Mouse (Mus musculus): ENCODE data around the gene Myof.

Gene Myof

DNA sequence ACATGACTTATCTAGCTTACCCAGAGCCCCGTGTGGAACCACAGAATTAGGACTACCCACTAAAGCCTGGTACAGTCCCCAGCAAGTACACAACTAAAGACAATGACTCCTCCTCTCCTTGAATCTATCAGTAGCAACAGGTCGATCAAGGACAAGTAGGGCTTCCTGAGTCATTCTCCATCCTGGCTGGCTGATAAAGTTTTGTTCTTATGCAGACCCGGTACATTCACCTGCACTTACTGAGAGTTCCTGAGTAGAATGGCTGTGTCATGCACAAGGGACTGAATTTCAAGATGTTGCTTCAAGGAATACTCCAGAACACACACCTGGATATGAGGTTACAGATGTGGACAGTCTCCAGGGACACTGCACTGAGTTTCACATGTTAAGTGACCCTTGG lies 1.8 kb upstream of the Myof start:
- in situ Hi-C loops (cut with MboI, MseI), result loop anchor here in 1 of 2 experiments (10.0 kb wide), 1 partner anchor 340 kb away; no protein-coding TSS in a partner anchor

DNA sequence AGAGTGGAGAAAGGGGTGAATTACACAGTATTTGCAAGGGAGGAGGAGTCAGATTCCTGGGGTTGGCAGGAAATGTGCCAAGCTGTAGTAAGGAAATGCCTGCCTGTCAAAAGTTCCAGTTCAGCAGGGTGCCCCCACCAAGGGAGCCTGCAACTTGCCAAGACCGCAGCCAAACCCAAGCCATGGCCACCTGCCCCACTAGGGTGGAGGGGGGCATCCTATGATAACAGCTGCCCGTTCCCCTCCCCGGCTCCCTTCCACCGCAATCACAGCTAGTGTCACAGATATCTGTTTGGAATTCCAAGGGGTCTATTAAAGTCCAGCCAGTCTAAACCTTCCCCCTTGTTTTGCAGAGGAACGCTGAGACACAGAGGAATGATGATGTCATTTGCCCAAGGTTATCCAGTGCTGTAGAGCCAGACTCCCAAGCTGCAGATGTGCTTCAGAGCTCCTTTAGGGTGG lies 1.1 kb downstream of the Myof start:
- in situ Hi-C loops (cut with MboI, MseI), result loop anchor here in 1 of 2 experiments (10.0 kb wide), 1 partner anchor 337 kb away; no protein-coding TSS in a partner anchor

DNA sequence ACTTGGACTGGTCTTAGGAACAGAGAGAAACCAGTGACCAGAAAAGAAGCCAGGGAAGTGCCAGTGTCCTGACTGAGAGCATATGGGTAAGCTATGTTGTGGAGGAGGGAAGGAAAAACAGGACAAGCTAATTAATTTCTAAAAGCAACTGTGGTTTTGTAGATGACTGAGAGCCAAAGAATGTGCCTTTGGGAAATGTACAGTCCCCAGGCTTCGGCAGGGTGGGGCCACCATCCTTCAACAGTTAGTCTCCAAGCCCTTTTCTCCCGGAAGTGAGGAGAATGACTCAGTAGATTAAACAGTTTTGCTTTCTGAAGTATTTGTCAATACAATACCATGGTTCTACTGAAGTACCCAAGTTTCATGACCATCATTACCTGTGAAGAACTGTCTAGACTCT lies 5.1 kb downstream of the Myof start:
- in situ Hi-C loops (cut with MboI, MseI), result no loop called here

DNA sequence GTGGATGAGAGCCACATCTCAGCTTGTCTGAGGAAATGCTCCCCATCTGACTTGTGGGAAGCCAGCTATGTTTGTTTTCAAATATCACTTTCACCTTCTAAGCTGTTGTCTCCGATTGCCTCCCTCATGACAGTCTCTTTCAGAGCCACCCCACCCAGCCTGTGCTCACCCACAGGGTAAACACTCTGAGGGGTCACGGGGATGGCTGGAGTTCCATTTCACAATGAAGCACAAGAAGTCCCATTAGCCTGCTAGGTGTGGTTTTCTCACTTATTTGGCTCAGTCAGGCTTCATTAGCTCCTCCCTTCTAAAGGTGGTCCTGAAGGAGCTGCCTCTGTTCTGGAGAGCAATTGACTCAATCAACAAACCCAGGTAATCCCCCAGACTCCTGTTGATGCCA lies 7.6 kb downstream of the Myof start:
- in situ Hi-C loops (cut with MboI, MseI), result no loop called here

DNA sequence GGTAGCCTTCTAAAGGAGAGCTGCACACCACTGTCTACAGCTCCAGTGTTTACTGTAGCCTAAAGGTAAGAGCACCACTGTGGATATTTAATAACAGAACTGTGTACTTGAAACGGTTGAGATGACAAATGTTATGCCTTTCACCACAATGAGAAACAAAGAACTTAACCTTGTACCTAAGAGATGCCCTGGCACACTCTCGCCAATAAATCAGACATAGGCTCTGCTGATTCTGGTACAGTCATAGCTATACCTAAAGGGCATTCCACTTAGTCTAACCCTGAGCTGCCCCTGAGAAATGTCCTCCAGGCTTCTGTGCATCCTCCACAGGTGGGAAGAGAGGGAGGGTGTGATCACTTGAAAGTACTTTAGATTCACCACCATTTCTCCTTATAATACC lies 8.7 kb downstream of the Myof start:
- in situ Hi-C loops (cut with MboI, MseI), result no loop called here

DNA sequence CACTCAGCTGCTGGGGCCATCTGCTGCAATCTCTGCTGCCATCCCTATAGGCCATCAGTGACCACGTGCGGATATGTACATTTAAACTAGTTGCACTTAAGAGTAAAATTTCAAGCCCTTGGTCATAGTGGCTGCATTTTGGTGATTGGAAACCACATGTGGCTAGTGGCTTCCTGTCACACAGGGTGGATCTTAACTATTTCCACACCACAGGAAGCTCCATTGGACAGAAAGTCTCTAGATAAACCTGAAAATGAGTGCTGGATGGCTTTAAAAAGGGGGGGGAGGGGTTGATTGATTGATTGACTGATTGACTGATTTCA lies 9.7 kb downstream of the Myof start:
- in situ Hi-C loops (cut with MboI, MseI), result no loop called here

DNA sequence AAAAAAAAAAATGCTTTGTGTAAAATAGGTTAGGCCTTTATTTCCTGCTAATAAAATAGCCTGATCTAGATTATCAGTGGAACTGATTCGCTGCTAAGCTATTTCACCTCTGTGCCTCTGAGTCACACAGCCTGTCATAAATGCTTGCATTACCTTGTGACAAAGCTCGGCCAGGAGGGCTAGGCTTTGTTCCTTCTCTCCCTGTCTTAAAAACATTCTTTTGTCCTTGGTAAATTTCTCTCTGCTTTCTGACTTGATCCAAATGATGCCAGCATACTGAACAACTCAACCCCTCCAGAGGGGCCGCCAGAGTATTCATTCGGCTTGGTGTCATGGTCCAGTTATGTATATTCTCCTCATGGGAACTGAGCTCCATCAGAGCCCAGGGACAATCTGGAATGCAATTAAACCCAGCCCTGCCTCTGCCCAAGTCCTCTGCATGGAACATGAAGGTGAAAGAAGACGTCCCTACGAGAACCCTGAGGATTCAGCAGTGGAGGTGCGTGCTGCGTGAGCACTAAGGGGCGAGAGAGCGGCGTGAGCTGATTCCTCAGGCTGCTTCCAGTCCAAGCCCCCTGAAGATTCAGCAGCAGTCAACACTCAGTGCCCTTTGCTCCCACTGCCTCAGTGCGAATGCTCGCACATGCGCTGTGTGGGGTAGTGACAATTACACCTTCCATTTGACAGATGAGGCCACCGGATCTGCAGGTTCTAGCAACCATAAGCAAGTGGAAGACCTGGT lies 10.2 kb downstream of the Myof start:
- in situ Hi-C loops (cut with MboI, MseI), result no loop called here

DNA sequence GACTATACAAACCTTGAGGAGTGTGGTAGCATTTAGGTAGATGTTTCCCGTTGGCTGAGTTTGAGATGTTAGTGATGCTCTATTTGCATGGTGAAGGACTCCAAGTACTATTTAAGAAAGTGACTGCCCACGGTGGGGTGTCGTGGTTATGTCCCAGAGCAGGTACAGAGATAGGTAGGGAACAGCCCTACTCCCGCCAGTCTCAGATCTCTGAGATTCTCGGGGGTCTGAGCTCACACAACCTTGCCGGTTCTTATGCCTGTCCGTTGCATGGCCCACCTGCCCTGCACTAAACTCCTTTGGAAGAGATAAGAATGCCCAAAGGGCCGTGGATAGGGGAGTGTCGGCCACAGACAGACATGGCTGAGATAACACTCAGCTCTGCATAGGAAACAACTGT lies 12.2 kb downstream of the Myof start:
- in situ Hi-C loops (cut with MboI, MseI), result no loop called here

DNA sequence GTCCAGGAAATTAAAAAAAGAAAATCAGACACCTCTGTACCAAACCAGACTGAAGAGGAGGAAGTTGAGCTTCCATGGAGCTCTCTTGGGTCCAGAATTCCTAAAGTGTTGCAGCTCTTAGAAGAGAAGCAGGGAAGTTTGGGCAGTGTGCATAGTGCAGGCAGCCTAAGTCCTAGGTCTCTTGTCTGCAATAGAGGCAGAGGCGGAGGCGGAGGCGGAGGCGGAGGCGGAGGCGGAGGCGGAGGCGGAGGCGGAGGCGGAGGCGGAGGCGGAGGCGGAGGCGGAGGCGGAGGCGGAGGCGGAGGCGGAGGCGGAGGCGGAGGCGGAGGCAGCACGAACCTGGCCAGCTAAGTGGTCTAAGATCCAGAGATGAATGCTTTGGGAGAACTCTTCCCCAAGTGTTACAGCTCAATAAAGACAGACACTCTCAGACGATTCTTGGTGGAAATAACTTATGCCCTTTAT lies 12.7 kb downstream of the Myof start:
- in situ Hi-C loops (cut with MboI, MseI), result no loop called here

DNA sequence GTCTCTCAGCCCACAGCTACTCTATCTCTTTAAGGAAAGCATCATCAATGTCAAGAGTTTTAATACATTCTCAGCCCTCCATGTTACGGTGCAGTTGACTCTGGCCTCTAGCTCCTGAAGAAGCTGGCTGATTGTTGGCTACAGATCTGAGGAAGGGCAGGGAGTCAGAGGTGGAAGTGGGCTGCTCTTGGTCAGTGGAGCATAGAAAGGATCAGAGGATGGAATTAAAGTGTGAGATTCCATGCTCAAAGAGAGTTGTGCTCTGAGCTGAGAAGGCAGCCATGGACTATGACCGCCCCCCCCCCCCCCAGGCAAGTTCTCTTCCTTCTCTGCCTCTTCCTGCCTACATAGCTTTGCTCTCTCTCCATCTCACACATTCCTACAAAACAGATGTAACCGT lies 13.5 kb downstream of the Myof start:
- in situ Hi-C loops (cut with MboI, MseI), result no loop called here

DNA sequence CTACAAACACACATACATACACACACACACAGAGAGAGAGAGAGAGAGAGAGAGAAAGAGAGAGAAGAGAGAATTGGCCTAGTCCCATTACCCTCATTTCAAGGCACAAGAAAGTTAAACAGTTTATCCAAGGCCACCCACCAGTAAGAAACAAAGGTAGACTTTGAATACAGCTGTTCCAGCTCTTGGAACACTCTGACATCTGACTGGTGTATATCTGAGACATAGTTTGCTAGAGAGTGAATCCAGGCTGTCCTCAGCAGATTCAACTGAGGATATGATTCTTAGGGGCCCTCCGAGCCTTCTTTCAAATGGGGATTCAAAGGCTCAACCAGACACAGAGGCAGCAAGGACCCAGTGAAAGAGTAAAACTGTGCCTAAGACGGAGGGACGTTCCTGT lies 14.1 kb downstream of the Myof start:
- in situ Hi-C loops (cut with MboI, MseI), result no loop called here

DNA sequence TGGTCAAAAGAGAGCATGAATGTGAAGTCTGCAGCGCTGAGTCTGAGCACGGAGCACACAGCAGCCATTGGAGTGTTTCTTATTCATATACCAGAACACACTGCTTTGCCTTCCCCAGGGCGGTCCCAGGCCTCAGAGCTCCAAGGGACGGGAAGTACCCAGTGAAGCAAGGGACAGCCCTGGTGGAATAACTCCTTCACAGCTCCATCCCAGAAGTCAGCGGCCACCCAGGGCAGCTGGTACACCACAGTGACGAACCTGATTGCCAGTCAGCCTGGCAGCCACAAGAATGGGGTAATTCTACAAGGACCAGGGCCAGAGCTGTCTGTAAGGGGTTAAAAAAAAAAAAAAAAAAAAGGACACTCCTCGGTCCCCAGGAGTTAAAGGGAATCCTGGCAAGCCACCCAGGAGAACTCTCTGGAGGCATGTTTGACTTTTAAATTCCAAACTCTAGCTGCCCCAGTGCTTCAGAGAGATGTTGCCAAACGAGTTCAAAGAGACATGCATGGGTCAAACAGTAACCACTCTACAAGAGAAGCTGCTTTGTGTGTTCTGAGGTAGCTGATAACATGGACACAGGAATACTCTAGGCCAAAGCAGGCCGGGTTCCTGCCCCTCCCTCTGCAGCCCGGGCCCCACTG lies 15.4 kb downstream of the Myof start:
- in situ Hi-C loops (cut with MboI, MseI), result no loop called here

DNA sequence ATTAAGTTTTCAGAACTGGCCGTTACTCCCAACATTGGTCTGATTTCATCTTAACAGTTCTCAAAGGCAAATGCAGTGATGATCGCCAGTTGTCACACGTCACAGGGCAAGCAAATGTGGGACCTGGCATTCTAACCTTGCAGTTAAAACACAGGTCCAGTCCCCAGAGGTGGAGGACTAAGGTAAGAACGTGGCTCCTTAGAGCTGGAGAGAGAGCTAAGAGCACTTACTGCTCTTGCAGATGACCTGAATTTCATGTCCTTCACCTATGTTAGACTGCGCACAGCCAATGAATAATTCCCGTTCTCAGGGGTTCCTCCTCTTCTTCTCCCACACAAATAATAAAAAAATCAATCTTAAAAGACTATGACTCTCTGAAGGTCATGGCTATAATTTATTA lies 16.0 kb downstream of the Myof start:
- in situ Hi-C loops (cut with MboI, MseI), result no loop called here

DNA sequence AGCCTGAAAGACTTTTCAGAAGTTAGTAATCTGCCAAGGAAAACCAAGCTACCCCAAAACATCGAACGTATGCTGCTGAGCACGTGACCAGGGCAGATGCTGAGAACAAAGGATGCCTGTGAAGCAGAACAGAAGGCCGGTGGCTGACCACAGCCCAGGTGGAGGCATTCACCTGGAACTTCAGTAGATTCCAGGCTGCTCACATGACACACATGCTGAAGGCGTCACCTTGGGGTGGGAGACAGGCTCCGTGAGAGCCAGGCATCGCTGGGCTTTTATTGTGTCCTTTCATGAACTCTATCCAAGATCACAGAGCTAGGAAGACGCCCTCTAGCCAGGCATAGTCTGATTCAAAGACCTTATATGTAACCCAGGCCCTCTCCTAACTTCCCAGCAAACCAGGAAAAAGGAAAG lies 17.2 kb downstream of the Myof start:
- in situ Hi-C loops (cut with MboI, MseI), result no loop called here

DNA sequence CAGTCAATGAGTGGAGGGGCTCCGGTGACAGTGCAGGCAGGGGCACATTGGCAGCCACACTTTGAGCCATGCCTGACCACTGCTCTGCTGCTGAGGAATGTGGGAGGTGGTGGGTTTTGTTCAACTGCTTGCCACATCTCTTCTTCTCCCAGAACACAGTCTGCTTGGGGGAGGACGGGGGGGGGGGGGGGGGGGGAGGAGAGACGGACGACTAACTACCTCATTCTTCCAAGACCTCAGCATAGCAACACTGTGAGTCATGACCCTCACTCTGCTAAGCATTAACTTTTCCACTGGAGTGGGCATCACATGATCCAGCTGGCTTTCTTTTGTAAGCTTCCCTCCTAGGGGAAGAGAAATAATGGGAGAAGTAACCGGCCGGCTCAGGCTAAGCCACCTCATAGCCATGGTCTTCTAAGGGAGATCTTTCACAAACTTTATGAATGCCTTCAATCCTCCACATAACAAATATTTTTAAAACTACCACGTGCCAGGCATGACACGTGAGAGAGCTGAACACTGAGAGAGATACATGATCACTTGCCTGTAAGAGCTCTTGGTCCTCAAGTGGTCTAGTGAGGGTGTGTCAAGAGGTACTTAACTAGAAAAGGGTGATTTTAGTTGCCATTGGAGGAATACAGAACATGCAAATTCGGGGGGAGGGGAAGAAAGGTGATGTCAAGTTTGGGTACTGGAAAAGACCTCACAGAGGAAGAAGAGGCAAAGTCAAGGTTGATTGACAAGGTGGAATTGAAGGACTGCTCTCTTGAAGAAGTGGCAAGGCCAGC lies 17.9 kb downstream of the Myof start:
- in situ Hi-C loops (cut with MboI, MseI), result no loop called here

DNA sequence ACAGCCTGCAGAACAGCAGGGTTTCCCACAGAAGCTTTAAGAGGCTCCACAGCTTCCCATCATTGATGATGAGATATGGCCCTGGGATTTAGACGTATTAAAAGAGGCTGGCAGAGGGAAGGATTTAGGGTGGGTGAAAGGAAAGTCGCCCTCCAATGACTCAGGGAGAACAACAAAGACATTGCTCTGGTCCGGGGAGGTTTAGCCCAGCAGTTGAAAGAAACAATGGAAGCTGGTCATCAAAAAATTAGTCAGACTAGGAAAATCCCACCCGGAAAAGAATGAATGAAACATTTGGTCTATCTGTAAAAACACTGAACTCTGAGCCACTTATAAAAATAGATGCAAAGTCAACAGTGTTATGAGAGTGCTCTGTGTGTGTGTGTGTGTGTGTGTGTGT lies 19.8 kb downstream of the Myof start:
- in situ Hi-C loops (cut with MboI, MseI), result no loop called here

DNA sequence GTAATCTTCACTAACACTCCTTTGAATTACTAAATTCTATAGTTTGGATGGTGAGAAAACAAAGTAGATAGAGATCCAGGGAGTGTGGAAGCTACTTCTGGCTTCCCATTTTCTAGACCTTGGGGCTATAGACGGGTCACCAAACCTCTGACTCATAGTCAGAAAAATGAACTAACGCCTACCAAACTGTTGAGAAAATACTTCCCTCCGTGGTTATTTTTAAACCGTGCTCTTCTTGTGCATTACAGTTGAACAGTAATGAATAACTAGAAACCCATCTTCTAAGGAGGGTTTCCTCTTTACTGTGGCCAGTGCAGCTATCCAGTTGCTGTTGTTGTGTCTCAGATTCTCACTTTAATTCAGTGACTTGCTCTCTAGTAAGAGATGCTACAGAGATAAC lies 20.7 kb downstream of the Myof start:
- in situ Hi-C loops (cut with MboI, MseI), result no loop called here

DNA sequence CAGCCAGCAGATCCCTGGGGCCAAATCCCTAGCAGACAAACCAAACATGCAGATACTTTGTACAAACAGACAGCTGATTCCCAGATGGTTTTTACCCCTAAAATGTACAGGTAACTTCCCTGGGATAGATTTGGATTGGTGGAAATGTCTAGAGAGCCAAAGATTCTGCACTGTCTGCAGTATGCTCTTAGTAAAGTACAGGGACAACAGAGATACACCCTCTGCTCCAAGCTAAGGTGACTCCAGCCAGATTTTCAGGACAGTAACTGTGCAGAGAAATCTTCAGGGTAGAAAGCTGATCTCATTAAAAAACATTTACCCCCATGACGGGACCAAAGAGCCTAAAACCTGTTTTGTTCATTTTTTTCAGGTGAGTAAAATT lies 27.5 kb downstream of the Myof start:
- in situ Hi-C loops (cut with MboI, MseI), result no loop called here

DNA sequence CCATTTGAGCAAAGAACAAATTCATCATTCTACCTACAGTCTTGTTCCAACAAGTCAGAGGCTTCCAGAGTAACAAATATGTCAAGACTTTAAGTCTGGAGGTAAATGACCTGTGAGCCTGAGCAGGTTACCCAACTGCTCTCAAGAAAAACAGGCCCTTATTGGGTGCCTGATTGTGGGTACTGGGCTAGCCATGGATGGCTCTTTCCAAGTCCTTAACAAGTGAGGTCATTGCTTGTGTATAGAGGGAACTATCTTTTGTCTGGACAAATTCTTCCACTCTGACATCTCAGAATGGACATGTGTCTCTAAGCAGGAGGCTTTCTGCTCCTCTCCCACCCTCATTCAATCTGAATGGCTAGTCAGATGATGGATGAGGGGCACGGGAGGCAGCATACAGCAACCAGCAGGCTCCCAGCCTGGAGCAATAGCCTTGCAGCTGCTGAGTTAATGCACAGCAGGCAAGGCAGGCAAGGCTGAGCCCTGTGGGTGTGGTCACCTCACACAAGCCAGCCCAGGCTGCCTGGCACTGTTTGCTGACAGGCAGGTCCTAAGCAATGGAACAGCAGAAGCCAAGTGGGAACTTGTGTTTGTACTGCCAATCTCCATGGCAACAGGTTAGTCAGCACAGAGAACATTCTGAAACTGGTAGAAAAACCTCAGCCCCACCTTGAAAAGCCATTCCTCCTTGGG lies 28.1 kb downstream of the Myof start:
- in situ Hi-C loops (cut with MboI, MseI), result no loop called here

DNA sequence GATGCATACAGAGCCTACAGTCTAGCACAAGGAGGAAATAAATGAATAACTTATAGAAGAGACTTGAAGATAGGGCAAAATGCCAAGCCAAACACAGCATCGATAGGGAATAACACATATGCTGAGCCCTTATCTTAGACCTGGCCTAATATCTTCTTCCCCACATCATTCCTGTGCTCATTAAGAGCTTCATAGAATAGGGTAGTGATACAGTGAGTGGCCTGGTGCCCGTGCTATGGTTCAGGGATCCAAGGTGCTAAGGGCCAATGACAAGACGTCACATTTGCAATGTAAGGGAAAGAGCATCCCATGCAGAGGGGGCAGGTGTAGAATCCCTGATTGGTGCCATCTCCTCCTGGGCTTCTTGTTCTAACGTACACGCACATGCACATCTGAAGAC lies 28.9 kb downstream of the Myof start:
- in situ Hi-C loops (cut with MboI, MseI), result no loop called here

DNA sequence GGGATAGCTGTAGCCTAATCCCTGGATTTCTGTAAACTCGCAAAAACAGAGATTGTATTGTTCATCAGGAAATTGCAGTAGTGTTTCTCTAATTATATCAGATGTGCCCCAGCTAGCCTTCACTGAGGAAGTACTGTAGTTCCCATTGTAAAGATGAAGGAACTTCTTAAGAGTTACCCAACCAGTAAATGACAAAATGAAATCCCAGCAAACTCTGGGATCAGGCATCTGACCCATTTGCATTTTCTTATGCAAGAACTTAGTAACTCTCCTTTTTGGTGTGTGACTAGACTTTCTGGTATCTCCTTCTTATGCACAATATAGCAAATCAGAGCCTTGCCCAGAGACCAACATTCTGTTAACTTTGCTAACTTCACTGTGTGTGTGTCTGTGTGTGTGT lies 32.0 kb downstream of the Myof start:
- in situ Hi-C loops (cut with MboI, MseI), result no loop called here

DNA sequence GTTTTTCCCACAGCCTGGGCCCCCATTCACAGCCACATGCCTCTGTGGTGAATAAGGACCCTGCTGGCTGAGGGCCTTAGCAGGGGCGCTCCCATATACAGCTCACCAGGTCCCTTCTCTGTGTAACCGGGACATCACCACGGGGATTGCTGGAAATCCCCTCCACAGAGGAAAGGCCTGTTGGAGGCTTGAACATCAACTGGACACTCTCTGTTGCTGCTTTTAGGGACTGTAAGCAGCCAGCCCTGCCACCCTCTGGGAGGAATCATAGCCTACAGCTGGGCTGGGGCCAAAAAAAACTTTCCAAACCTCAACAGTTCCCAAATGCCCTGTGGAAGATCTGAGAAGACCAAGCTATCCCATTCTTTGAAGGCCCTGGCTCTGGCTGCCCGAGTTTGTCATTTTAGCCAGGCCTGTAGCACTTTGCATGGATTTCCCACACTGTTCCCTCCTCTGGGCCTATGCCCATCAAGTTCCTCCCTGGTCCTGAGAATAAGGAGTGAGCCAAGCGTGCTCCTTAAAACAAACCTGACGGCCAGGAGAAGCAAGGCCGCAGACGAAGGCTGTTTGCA lies 38.5 kb downstream of the Myof start:
- in situ Hi-C loops (cut with MboI, MseI), result no loop called here

Measured in T-helper 17 cell (primary cell).